Mouse (Mus musculus): ENCODE measurements around the gene Cd180.

DNA sequence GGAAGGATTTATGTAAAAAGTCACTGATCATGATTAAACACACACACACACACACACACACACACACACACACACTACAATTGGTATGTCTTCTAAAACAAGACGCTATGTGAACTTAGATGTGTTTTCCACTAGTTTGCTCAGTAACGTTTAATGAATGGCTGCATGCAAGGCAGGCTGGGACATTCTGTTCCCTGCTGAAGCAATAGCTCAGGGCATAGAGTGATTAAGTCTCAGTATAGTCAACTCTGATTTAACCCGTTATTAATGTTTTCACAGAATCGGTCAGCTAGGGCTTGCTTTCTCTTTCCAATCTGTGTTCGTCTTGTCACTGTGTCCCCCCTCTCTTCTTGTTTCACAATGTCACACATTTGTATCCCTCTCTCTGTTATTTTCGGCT lies 82.1 kb downstream of the Cd180 start:
- TF ChIP-seq CTCF (conservative IDR thresholded peaks at IDR 0.05; ENCODE audit: low read length) (no peak), NANOG (IDR thresholded peaks at IDR 0.05; ENCODE audit: borderline replicate concordance, low read length) (no peak), POU5F1 (IDR thresholded peaks at IDR 0.05; ENCODE audit: borderline replicate concordance, low read length) (no peak)

All from E14TG2a.4 (cell line).